Mouse (Mus musculus): Measurements from ENCODE around the gene Atg14. TPM values are rescaled to one million over a fixed set of nuclear protein-coding genes. Genes with fewer than 3 reads are reported as not detected.

Gene Atg14
- polyA plus RNA-seq, 1 experiment, result 8.9 TPM

- 51% methylated on average over 3 of the region's 3 CpGs for WGBS
- TF ChIP-seq CTCF (IDR thresholded peaks at IDR 0.05; ENCODE audit: insufficient read depth, low read length), result no peak
- TF ChIP-seq POLR2A (IDR thresholded peaks at IDR 0.05; ENCODE audit: borderline replicate concordance, extremely low read depth, low read depth, low read length), result no peak
- H3K4me1 ChIP-seq (ENCODE audit: control insufficient read depth, insufficient read depth, low read length), result peaks cover 4% of the 10 kb centered on the region
- H3K4me3 ChIP-seq (replicated peaks; ENCODE audit: extremely low read depth, low read depth, low read length), result no peak overlapping the region
- no peak for DNase-seq
These were observed 73.3 kb downstream of the Atg14 start for GRCm38 (mm10) chr14:47497166-47497565.

- H3K4me3 ChIP-seq (replicated peaks; ENCODE audit: extremely low read depth, low read depth, low read length), result no peak overlapping the region
- TF ChIP-seq POLR2A (IDR thresholded peaks at IDR 0.05; ENCODE audit: borderline replicate concordance, extremely low read depth, low read depth, low read length), result no peak
- TF ChIP-seq CTCF (IDR thresholded peaks at IDR 0.05; ENCODE audit: insufficient read depth, low read length), result no peak
- DNase-seq, result no peak
- 90% methylated on average over 3 of the region's 3 CpGs for WGBS
- H3K4me1 ChIP-seq (ENCODE audit: control insufficient read depth, insufficient read depth, low read length), result peaks cover 4% of the 10 kb centered on the region
These were observed 74.5 kb downstream of the Atg14 start for GRCm38 (mm10) chr14:47495951-47496350.

GRCm38 (mm10) chr14:47493592-47494361 lies 76.7 kb downstream of the Atg14 start:
- DNase-seq, result no peak
- Histone ChIP-seq H3K4me3 (replicated peaks; ENCODE audit: extremely low read depth, low read depth, low read length) (no peak overlapping the region), H3K4me1 (ENCODE audit: control insufficient read depth, insufficient read depth, low read length) (peaks cover 7% of the 10 kb centered on the region)
- 53% methylated on average over 2 of the region's 2 CpGs for WGBS
- TF ChIP-seq CTCF (IDR thresholded peaks at IDR 0.05; ENCODE audit: insufficient read depth, low read length) (no peak), POLR2A (IDR thresholded peaks at IDR 0.05; ENCODE audit: borderline replicate concordance, extremely low read depth, low read depth, low read length) (no peak)

Other genes starting within 250 kb of the Atg14 start
- 276 and 279 TPM in 2 replicates for gene Lgals3, start 202.9 kb downstream of the Atg14 start, polyA plus RNA-seq (2012; rRNA removed)
- 0.48 and 1.1 TPM in 2 replicates for gene Dlgap5, start 152.2 kb downstream of the Atg14 start, polyA plus RNA-seq (2012; rRNA removed)
- 9.9 and 10.9 TPM in 2 replicates for gene Fbxo34, start 120.2 kb downstream of the Atg14 start, polyA plus RNA-seq (2012; rRNA removed)
- gene Ktn1, start 77.8 kb upstream of the Atg14 start, polyA plus RNA-seq (2012; rRNA removed), result 5.2 and 9.0 TPM in 2 replicates

Data from lung, adult 2 months (tissue).